Mouse (Mus musculus) bone marrow macrophage, adult 2 months (primary cell): Measurements from ENCODE around the gene Tmem132c. TPM values are rescaled to one million over a fixed set of nuclear protein-coding genes. Genes with fewer than 3 reads are reported as not detected.

ENCODE experiments used
- H3K27ac ChIP-seq: 2 replicates; pipeline ENCODE4 v1.5.1; 2012; ENCODE audit warnings: low read depth, low read length; ENCODE audit not compliant: insufficient read depth
- H3K4me1 ChIP-seq: 2 replicates; pipeline ENCODE4 v1.6.1; 2012; ENCODE audit warnings: low read length; ENCODE audit not compliant: control insufficient read depth, insufficient read depth
- H3K4me3 ChIP-seq: 2 replicates; pipeline ENCODE4 v1.5.1; 2012; ENCODE audit warnings: mild to moderate bottlenecking, low read length, moderate library complexity; ENCODE audit not compliant: insufficient read depth
- CTCF ChIP-seq: IDR thresholded peaks from 2 replicates; pipeline ENCODE4 v1.5.1; 2012; ENCODE audit warnings: low read depth, mild to moderate bottlenecking, low read length, moderate library complexity
- POLR2A ChIP-seq: IDR thresholded peaks from 2 replicates; pipeline ENCODE4 v1.6.1; 2012; ENCODE audit warnings: mild to moderate bottlenecking, low read depth, low read length, borderline replicate concordance
- polyA plus RNA-seq: library from polyadenylated mRNA; stranded (reverse); fragments of >200 nt; gene quantifications from 2 replicates; pipeline ENCODE4 v1.2.4, GENCODE M21; 2012; ENCODE audit not compliant: missing spikeins, insufficient read depth, insufficient read length

Gene Tmem132c
- polyA plus RNA-seq, 1 experiment = not detected

DNA sequence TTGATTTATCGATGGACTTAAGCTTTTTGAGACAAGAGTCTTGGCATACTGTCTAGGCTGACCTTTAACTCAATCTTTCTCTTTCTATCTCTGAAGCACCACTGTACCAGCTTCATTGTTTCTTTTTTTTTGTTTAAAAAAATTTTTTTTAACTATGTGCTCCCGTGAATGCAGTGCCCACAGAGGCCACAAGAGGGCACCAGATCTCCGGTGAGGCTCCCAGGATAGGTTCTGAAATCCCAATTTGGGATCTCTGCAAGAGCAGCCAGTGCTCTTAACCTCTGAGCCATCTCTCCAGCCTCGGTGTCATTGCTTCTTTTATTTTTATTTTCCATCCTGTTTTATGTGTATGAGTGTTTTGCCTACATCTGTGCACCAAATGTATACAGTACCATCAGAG is 197.0 kb downstream of the Tmem132c start:
- Histone ChIP-seq H3K4me3 (no peak overlapping the region), H3K27ac (no peak overlapping the region), H3K4me1 (no peaks in the 10 kb centered on the region)
- TF ChIP-seq CTCF = peak; percentile 21; the same call in 1 of the 2 replicates
- TF ChIP-seq POLR2A = no peak

DNA sequence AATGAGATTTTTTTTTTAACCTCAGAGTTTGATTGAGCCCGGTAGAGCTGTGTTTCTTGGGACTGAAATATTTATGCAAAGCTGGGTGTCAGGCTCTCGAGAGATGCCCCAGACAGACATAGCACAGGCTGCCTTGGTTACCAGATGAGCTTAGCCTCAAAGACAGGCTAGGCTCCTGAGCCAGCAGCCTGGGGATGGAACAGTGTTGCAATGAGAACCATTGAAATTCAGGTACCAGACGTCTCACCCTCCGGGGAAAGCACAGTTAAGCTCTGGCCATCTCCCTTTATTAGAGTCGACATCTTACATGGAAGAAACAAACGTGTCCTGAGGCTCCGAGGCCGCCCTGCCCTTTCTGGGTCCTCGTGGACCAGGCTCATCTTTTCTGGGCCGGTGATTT is 200.4 kb downstream of the Tmem132c start:
- TF ChIP-seq CTCF (no peak), POLR2A (no peak)
- Histone ChIP-seq H3K4me1 (no peaks in the 10 kb centered on the region), H3K4me3 (no peak overlapping the region), H3K27ac (no peak overlapping the region)

- TF ChIP-seq CTCF (no peak), POLR2A (no peak)
- H3K4me3 ChIP-seq = no peak overlapping the region
- H3K4me1 ChIP-seq = no peaks in the 10 kb centered on the region
- H3K27ac ChIP-seq = no peak overlapping the region
Measured at GRCm38 (mm10) chr5:127453580-127453979, 212.0 kb downstream of the Tmem132c start.

GRCm38 (mm10) chr5:127454068-127454467 is 212.5 kb downstream of the Tmem132c start:
- no peak overlapping the region for H3K4me3 ChIP-seq
- no peaks in the 10 kb centered on the region for H3K4me1 ChIP-seq
- TF ChIP-seq POLR2A (no peak), CTCF (no peak)
- H3K27ac ChIP-seq = no peak overlapping the region

DNA sequence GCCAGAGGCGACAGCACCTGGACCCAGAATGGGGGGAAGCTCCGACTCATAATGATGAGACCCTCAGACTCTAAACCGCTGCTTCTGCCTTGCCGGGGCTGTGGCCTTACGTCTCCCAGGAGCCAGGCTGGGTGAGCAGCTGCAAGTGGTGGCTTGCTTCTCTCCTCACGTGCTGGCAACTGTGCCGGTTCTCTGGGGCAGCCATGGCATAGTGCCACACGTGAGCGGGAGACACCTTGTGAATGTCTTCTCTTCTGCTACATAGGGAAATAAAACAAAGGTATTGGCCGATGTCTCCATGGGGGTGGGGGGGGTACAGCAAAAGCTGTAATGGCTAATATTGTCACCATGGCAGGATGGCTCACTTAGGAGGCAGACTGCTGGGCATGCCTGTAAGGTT is 214.5 kb downstream of the Tmem132c start:
- TF ChIP-seq CTCF = no peak
- no peak for TF ChIP-seq POLR2A
- H3K4me1 ChIP-seq = no peaks in the 10 kb centered on the region
- H3K27ac ChIP-seq = no peak overlapping the region
- no peak overlapping the region for H3K4me3 ChIP-seq

GRCm38 (mm10) chr5:127468151-127468550 is 226.5 kb downstream of the Tmem132c start:
- Histone ChIP-seq H3K4me1 (no peaks in the 10 kb centered on the region), H3K4me3 (no peak overlapping the region), H3K27ac (no peak overlapping the region)
- TF ChIP-seq POLR2A = no peak
- no peak for TF ChIP-seq CTCF

DNA sequence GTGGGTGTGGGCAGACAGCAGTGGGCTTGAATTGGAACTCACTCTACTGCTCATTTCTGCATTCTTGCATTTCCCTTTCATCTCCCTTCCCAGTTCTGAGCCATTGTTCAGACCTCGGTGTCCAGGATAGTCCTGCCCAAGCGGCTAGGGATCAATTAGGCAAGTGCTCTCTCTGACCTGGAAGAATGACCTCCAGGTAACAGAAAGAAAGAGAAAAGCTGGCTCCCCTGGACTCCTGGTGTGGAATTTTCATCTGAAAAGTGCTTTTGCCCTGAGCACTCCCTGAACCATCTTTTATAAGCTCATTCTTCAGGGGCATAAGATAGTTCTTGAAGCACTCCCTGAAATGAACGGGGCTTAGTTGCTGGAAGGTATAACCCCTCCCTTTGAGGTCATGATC is 228.7 kb downstream of the Tmem132c start:
- TF ChIP-seq CTCF (no peak), POLR2A (no peak)
- no peak overlapping the region for H3K27ac ChIP-seq
- no peak overlapping the region for H3K4me3 ChIP-seq
- no peaks in the 10 kb centered on the region for H3K4me1 ChIP-seq

DNA sequence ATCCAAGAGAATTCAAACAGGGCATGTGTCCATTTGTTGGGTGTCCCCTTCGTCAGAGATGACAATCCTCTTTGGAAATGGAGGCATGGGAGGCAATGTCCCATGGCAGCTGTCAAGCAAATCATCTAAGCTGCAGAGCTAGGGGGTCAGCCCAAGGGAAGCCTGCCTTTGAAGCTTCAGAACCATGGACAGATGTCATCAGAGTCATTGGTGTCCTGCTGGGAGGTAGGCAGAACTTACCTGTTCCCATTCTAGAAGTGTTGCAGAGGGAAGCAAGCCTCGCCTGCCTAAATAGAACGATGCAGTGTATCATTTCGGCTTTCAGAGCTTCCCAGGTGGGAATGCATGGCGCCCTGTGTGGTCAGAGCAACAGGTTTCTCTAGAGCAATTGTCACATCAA is 230.3 kb downstream of the Tmem132c start:
- Histone ChIP-seq H3K4me1 (no peaks in the 10 kb centered on the region), H3K4me3 (no peak overlapping the region), H3K27ac (no peak overlapping the region)
- no peak for TF ChIP-seq POLR2A
- TF ChIP-seq CTCF = no peak

- Histone ChIP-seq H3K4me1 (no peaks in the 10 kb centered on the region), H3K27ac (no peak overlapping the region), H3K4me3 (no peak overlapping the region)
- TF ChIP-seq POLR2A (no peak), CTCF (no peak)
Measured at GRCm38 (mm10) chr5:127473706-127474105, 232.1 kb downstream of the Tmem132c start.

- TF ChIP-seq POLR2A (no peak), CTCF (no peak)
- H3K4me1 ChIP-seq = no peaks in the 10 kb centered on the region
- no peak overlapping the region for H3K4me3 ChIP-seq
- H3K27ac ChIP-seq = no peak overlapping the region
Measured at GRCm38 (mm10) chr5:127474856-127475255, 233.2 kb downstream of the Tmem132c start.

GRCm38 (mm10) chr5:127477790-127478189 is 236.2 kb downstream of the Tmem132c start:
- H3K27ac ChIP-seq = no peak overlapping the region
- TF ChIP-seq CTCF (no peak), POLR2A (no peak)
- H3K4me3 ChIP-seq = no peak overlapping the region
- H3K4me1 ChIP-seq = no peaks in the 10 kb centered on the region

DNA sequence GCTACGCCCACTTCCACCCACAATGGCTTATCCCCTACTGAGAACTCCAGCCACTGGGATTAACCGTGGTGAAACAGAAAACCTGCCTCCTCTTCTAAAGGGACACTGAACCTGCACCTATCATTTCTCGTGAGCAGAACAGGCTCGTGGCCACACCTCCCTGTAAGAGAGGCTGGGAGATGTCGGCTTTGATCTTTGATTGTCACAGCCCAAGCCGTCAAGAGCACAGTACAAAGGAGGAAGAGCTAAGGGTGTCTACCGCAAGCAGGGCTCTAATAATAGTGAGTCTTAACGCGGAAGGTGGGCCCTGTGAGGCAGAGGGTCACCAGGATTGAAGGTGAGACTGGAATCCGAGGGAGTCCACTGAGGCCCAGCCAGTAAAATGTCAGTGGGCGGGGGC is 236.7 kb downstream of the Tmem132c start:
- Histone ChIP-seq H3K27ac (no peak overlapping the region), H3K4me3 (no peak overlapping the region), H3K4me1 (no peaks in the 10 kb centered on the region)
- TF ChIP-seq CTCF (no peak), POLR2A (no peak)
